Mouse (Mus musculus) gastrocnemius, postnatal 14 days (tissue): ENCODE results near the gene Gata2. TPM values are rescaled to one million over a fixed set of nuclear protein-coding genes. Genes with fewer than 3 reads are reported as not detected.
"Not testable (repeated sequence)": the region's sequence is repeated elsewhere in the genome, so short reads cannot be mapped to it uniquely, and the experiment has no call there.

Experiments used
- DNase-seq: peaks from one replicate; pipeline ENCODE4 v3.0.0; 2021; ENCODE audit warnings: mixed read lengths
- intact Hi-C: fragments of 180-260 bp; cut with DNase I; formaldehyde crosslinking; loops from one replicate; pipeline ENCODE4 v1.15.1; 2025; ENCODE audit warnings: low total_unique reads
- long read RNA-seq, 2 experiments: library from polyadenylated mRNA; stranded (forward); transcript quantifications; one replicate each; pipeline ENCODE4 v2.0.0; 2021
- total RNA-seq, 2 experiments: library from RNA; stranded (reverse); gene quantifications; 2 replicates each; pipeline ENCODE4 v1.2.3; 2021

Gene Gata2
- 1 to 10 TPM; 5.4 to 7.4 TPM for total RNA-seq
- long read RNA-seq, experiment 1, transcript Gata2-201 (6 exons, 3,571 nt): major isoform, 12 of 12 reads
- long read RNA-seq, experiment 1, partial matches to known transcripts: 0 of 12 reads
- long read RNA-seq, experiment 1, other reads (novel, unspliced or antisense): 0 of 12 reads
- long read RNA-seq, experiment 2, transcript Gata2-201 (6 exons, 3,571 nt): major isoform, 20 of 24 reads
- long read RNA-seq, experiment 2, partial matches to known transcripts: 4 of 24 reads
- long read RNA-seq, experiment 2, other reads (novel, unspliced or antisense): 0 of 24 reads

GRCm38 (mm10) chr6:88193433-88194052, at the start of gene Gata2:
Gene Gata2, plus strand, starts transcription at chr6:88193891.
- DNase-seq: no peak
- intact Hi-C loops: loop anchor here (10.0 kb wide), 1 partner anchor 221 kb away; no protein-coding TSS in a partner anchor

GRCm38 (mm10) chr6:88145793-88146192, 47.9 kb upstream of the Gata2 start:
- intact Hi-C loops: no loop called here
- DNase-seq: no peak

GRCm38 (mm10) chr6:88146576-88146975, 47.1 kb upstream of the Gata2 start:
- DNase-seq: no peak
- intact Hi-C loops: no loop called here

- intact Hi-C loops: no loop called here
- peak; percentile 55 for DNase-seq
Measured at GRCm38 (mm10) chr6:88147411-88148003, 46.2 kb upstream of the Gata2 start.

GRCm38 (mm10) chr6:88151335-88151734, 42.4 kb upstream of the Gata2 start:
- DNase-seq: no peak
- intact Hi-C loops: no loop called here

- DNase-seq: peak; percentile 35
- intact Hi-C loops: no loop called here
Measured at GRCm38 (mm10) chr6:88152127-88152705, 41.5 kb upstream of the Gata2 start.

GRCm38 (mm10) chr6:88152979-88153378, 40.7 kb upstream of the Gata2 start:
- intact Hi-C loops: no loop called here
- no peak for DNase-seq

GRCm38 (mm10) chr6:88155614-88156013, 38.1 kb upstream of the Gata2 start:
- DNase-seq, intact Hi-C loops: not testable (repeated sequence)

GRCm38 (mm10) chr6:88158790-88159189, 34.9 kb upstream of the Gata2 start:
- intact Hi-C loops: no loop called here
- DNase-seq: no peak

GRCm38 (mm10) chr6:88166054-88166453, 27.6 kb upstream of the Gata2 start:
- no peak for DNase-seq
- intact Hi-C loops: no loop called here

GRCm38 (mm10) chr6:88174191-88174590, 19.5 kb upstream of the Gata2 start:
- no peak for DNase-seq
- intact Hi-C loops: no loop called here

- intact Hi-C loops: no loop called here
Measured at GRCm38 (mm10) chr6:88174676-88175075, 19.0 kb upstream of the Gata2 start.

GRCm38 (mm10) chr6:88184671-88185070, 9.0 kb upstream of the Gata2 start:
- intact Hi-C loops: loop anchor here (5.0 to 10.0 kb wide), 4 partner anchors 58 to 310 kb away; no protein-coding TSS in a partner anchor

More at GRCm38 (mm10) chr6:88174676-88175075, 19.0 kb upstream of the Gata2 start:
- DNase-seq: no peak

GRCm38 (mm10) chr6:88188148-88188547, 5.5 kb upstream of the Gata2 start:
- intact Hi-C loops: loop anchor here (5.0 to 10.0 kb wide), 4 partner anchors 54 to 307 kb away; no protein-coding TSS in a partner anchor
- no peak for DNase-seq

More at GRCm38 (mm10) chr6:88184671-88185070, 9.0 kb upstream of the Gata2 start:
- no peak for DNase-seq

- intact Hi-C loops: loop anchor here (5.0 to 10.0 kb wide), 5 partner anchors 53 to 305 kb away; no protein-coding TSS in a partner anchor
- peak; percentile 51 for DNase-seq
Measured at GRCm38 (mm10) chr6:88189312-88190042, 4.2 kb upstream of the Gata2 start.

GRCm38 (mm10) chr6:88190043-88190309, 3.7 kb upstream of the Gata2 start:
- DNase-seq: no peak
- intact Hi-C loops: loop anchor here (10.0 kb wide), 1 partner anchor 225 kb away; no protein-coding TSS in a partner anchor

- no peak for DNase-seq
- intact Hi-C loops: loop anchor here (10.0 kb wide), 1 partner anchor 224 kb away; no protein-coding TSS in a partner anchor
Measured at GRCm38 (mm10) chr6:88190310-88191023, 3.2 kb upstream of the Gata2 start.

GRCm38 (mm10) chr6:88191024-88191365, 2.7 kb upstream of the Gata2 start:
- DNase-seq: no peak
- intact Hi-C loops: loop anchor here (10.0 kb wide), 1 partner anchor 224 kb away; no protein-coding TSS in a partner anchor
